In the genomic region with DNA sequence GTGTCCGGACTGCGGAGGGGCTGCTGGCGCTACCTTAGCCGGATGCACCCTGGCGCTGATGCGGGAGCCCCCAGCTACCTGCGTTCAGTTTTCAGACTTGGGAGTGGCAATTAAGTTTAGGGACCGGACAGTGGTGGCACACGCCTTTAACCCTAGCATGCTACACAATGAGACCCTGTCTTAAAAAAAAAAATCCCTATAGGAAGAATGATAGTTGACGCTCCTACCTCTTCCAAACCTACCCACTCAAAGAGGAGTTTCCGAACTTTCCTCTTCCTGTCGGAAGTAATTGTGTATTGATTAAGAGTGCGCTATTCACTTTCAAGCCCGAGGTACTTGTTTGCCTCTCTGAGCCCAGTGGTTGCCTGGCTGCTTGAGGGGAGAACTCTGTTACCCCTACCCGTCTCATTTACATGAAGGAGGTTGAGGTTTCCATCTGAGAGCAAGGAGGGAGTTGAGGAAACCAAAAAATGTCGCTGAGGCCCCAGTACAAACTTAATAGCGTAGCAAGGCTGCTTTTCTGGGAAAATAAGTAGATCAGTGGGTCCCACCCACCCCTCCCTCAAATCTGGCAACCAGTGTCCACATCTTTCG, we compare ENCODE assay signal across 8 mouse cellular contexts. TPM values are rescaled to one million over a fixed set of nuclear protein-coding genes. Genes with fewer than 3 reads are reported as not detected.
DNase-seq lines count a peak whose midpoint lies in the region; ATAC-seq and TF ChIP-seq lines count a peak whose summit lies in the region.

No protein-coding gene starts in this region.

- H3K4me2 ChIP-seq in hindbrain, embryonic 13.5 days: peak overlapping the region; percentile 99
- peak overlapping the region; percentile 99 for H3K4me2 ChIP-seq in midbrain, embryonic 12.5 days (replicated peaks)

- WGBS in kidney, adult 2 months: 23% methylated on average over 18 of the region's 18 CpGs
- 2% methylated on average over 18 of the region's 18 CpGs for WGBS in hindbrain, embryonic 13.5 days
- WGBS in midbrain, embryonic 12.5 days: 1% methylated on average over 18 of the region's 18 CpGs

- peaks cover 11% of the 10 kb centered on the region; the same call in 1 of the 2 replicates for H3K4me1 ChIP-seq in kidney, adult 2 months (ENCODE audit: control insufficient read depth, insufficient read depth, low read length)
- peaks cover 34% of the 10 kb centered on the region for H3K4me1 ChIP-seq in bone marrow macrophage, adult 2 months (ENCODE audit: control insufficient read depth, insufficient read depth, low read length)
- peaks cover 38% of the 10 kb centered on the region for H3K4me1 ChIP-seq in hindbrain, embryonic 13.5 days (replicated peaks)
- peaks cover 35% of the 10 kb centered on the region for H3K4me1 ChIP-seq in midbrain, embryonic 12.5 days

- TF ChIP-seq CTCF in kidney, adult 2 months (conservative IDR thresholded peaks at IDR 0.05; ENCODE audit: insufficient read depth, insufficient read length, low read depth, low read length): no peak
- no peak for TF ChIP-seq CTCF in bone marrow macrophage, adult 2 months (IDR thresholded peaks at IDR 0.05; ENCODE audit: low read depth, low read length)

- H3K9ac ChIP-seq in hindbrain, embryonic 13.5 days: peak overlapping the region; percentile 75
- no peak overlapping the region for H3K9ac ChIP-seq in midbrain, embryonic 12.5 days (replicated peaks)

- no peaks in the 10 kb centered on the region for H3K9me3 ChIP-seq in hindbrain, embryonic 13.5 days
- no peaks in the 10 kb centered on the region for H3K9me3 ChIP-seq in midbrain, embryonic 12.5 days

- no peak for ATAC-seq in hindbrain, embryonic 13.5 days (ENCODE audit: low FRiP score)
- ATAC-seq in midbrain, embryonic 12.5 days (ENCODE audit: low FRiP score, low read depth): no peak

- peak overlapping the region; percentile 71 for H3K4me3 ChIP-seq in kidney, adult 2 months (ENCODE audit: insufficient read depth, low read depth, low read length)
- peak overlapping the region; percentile 91 for H3K4me3 ChIP-seq in bone marrow macrophage, adult 2 months (ENCODE audit: insufficient read depth, low read length)
- H3K4me3 ChIP-seq in hindbrain, embryonic 13.5 days: peak overlapping the region; percentile 70
- peak overlapping the region; percentile 73 for H3K4me3 ChIP-seq in midbrain, embryonic 12.5 days

- peak overlapping the region; percentile 33 for H3K27ac ChIP-seq in kidney, adult 2 months (ENCODE audit: insufficient read depth, low read depth, low read length)
- peak overlapping the region; percentile 49 for H3K27ac ChIP-seq in bone marrow macrophage, adult 2 months (ENCODE audit: insufficient read depth, low read depth, low read length)
- H3K27ac ChIP-seq in hindbrain, embryonic 13.5 days: no peak overlapping the region
- no peak overlapping the region for H3K27ac ChIP-seq in midbrain, embryonic 12.5 days (replicated peaks)

- intact Hi-C loops in gastrocnemius, postnatal 14 days (cut with DNase I; ENCODE audit: low total_unique reads): loop anchor here (10.0 kb wide), 1 partner anchor 54 kb away; no protein-coding TSS in a partner anchor

- no peak for TF ChIP-seq POLR2A in kidney, adult 2 months (IDR thresholded peaks at IDR 0.05; ENCODE audit: low read depth, low read length)
- TF ChIP-seq POLR2A in bone marrow macrophage, adult 2 months (IDR thresholded peaks at IDR 0.05; ENCODE audit: borderline replicate concordance, low read depth, low read length): no peak

- no peak for DNase-seq in kidney, adult 2 months
- DNase-seq in kidney, postnatal 14 days: no peak
- DNase-seq in thymus, postnatal 14 days: no peak
- DNase-seq in right cerebral cortex, postnatal 25 days: no peak
- no peak for DNase-seq in gastrocnemius, postnatal 14 days

- H3K27me3 ChIP-seq in kidney, adult 2 months (replicated peaks; ENCODE audit: control insufficient read depth, insufficient read depth, low read length): no peaks in the 10 kb centered on the region
- H3K27me3 ChIP-seq in hindbrain, embryonic 13.5 days: peaks cover 92% of the 10 kb centered on the region
- H3K27me3 ChIP-seq in midbrain, embryonic 12.5 days: peaks cover 53% of the 10 kb centered on the region

- H3K36me3 ChIP-seq in kidney, adult 2 months (ENCODE audit: control insufficient read depth, insufficient read depth, low read length): no peaks in the 10 kb centered on the region
- no peaks in the 10 kb centered on the region for H3K36me3 ChIP-seq in hindbrain, embryonic 13.5 days
- H3K36me3 ChIP-seq in midbrain, embryonic 12.5 days: no peaks in the 10 kb centered on the region

RNA-seq across cellular contexts. Expression of a gene that starts 1.1 kb away (rescaled TPM):
- 145 TPM in 2 replicates for polyA plus RNA-seq in kidney, adult 2 months (2012; rRNA removed)
- 211 and 263 TPM in 2 replicates for polyA plus RNA-seq in bone marrow macrophage, adult 2 months (2012; ENCODE audit: insufficient read depth, insufficient read length, missing spikeins)
- 9.7 and 11.0 TPM in 2 replicates for polyA plus RNA-seq in hindbrain, embryonic 13.5 days (2015; fragmentation: Nextera tagmentation; extraction: Ambion mirVana)
- polyA plus RNA-seq in midbrain, embryonic 12.5 days (2016; fragmentation: Nextera tagmentation; extraction: Ambion mirVana): 24.1 and 31.0 TPM in 2 replicates
- total RNA-seq in gastrocnemius, postnatal 14 days (2021): 10 to 100 TPM; 31.9 to 33.3 TPM

RNA-seq across cellular contexts. Expression of a gene that starts 36.8 kb away (rescaled TPM):
- 0.10 and 0.11 TPM in 2 replicates for polyA plus RNA-seq in kidney, adult 2 months (2012; rRNA removed)
- polyA plus RNA-seq in bone marrow macrophage, adult 2 months (2012; ENCODE audit: insufficient read depth, insufficient read length, missing spikeins): not detected in 2 replicates
- not detected in 2 replicates for polyA plus RNA-seq in hindbrain, embryonic 13.5 days (2015; fragmentation: Nextera tagmentation; extraction: Ambion mirVana)
- 0.08 and 0.10 TPM in 2 replicates for polyA plus RNA-seq in midbrain, embryonic 12.5 days (2016; fragmentation: Nextera tagmentation; extraction: Ambion mirVana)
- not detected for total RNA-seq in gastrocnemius, postnatal 14 days (2021)

Comparison
In these comparisons a context has a peak if more than half of its experiments do, and no peak if none do; other contexts are left out.
1. H3K27ac ChIP-seq: peak in kidney, adult 2 months (single experiment) and bone marrow macrophage, adult 2 months (single experiment); none in hindbrain, embryonic 13.5 days (single experiment) and midbrain, embryonic 12.5 days (single experiment).
2. Peak in every context shown above with its lines, with median percentiles within 50 percentile points of each other: H3K4me3 ChIP-seq.